Mouse (Mus musculus): Measurements from ENCODE around the gene Olfr294.

Gene Olfr294

GRCm38 (mm10) chr7:86616543-86616942, at the start of gene Olfr294:
Gene Olfr294, minus strand, starts transcription at chr7:86616643.
- DNase-seq (ENCODE audit: low spot score), result no peak

- no peak for DNase-seq (ENCODE audit: low spot score)
These were observed 32.3 kb upstream of the Olfr294 start, which contains the start of gene Olfr293 for GRCm38 (mm10) chr7:86648761-86649160. Gene Olfr293, plus strand, starts transcription at chr7:86649061.

DNA sequence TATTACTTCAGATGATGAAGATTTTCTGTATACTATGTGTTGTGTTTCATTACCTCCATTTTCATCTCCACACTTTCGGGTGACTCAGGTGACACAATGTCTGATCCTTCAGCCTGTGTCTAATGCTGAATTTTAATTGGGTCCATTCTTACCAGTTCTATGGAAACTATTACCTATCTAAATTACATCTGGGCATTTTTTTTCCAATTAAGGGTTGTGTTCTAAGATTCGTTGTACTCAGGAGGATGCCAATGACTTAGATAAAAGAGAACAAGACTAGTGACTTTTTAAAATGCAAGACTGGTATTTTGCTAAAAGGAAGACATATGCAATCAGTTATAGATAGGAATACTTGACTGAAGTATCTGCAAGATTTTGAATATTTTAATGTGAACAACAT, 32.9 kb downstream of the Olfr294 start, which contains the start of gene Olfr295:
Gene Olfr295 (plus strand): TSS at position 301 of the 400 bp plus-strand sequence.
- DNase-seq (ENCODE audit: low spot score), result no peak

All from yolk sac, embryonic 10.5 days (tissue).